8 mouse cellular contexts compared by ENCODE assay signal in the genomic region with DNA sequence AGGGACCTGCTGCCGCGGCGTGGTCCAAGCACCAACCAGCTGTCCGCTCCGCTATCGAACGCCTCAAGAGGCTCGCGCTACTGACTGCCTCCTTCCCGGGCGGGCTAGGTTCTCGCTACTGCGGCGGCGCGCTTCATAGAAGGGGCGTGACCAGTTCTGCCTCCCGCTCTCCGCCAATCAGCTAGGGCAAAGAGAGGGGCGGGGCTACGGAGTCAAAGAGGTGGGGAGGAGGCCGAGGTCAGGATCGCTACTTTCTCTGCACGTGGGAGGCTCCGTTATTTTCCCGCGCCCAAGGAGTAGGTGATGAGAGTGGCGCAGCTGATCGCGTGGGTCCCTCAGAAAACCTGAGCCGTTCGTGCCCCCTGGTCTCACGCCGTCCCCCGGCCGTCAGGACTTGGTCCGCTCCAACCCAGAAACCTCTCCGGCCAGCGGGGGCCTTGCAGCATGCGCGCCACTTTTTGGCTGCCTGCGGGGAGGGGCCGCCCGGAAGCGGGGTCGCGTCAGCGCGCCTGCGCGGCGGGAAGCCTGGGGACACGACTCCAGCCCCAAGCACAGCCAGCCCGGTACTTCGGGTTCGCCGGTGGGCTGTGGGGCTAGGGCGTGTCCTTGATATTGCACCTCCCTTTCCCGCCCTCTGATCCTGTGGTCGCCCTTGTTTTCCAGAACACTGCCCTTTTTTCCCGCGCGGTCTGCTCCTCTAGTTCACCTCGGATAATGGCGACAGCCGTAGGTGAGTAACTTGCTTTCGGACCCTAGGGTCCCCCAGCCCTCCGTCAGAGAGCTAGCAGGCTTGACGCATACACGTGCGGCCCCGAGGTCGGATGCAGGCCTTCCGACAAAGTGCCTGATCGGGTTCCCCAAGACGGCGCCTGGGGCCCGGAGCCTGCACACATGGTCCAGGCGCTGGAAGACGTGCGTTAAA. TPM values are rescaled to one million over a fixed set of nuclear protein-coding genes. Genes with fewer than 3 reads are reported as not detected.
DNase-seq lines count a peak whose midpoint lies in the region; ATAC-seq and TF ChIP-seq lines count a peak whose summit lies in the region.

A gene (plus strand): TSS at position 202 of the 922 bp plus-strand sequence.
A gene (minus strand): TSS at position 473 of the 922 bp plus-strand sequence.

- peak within 1 kb of the TSS; percentile 78 for H3K9ac ChIP-seq in lung, postnatal 0 days (replicated peaks; ENCODE audit: low read depth)

- peak within 1 kb of the TSS; percentile 76 for H3K4me2 ChIP-seq in lung, postnatal 0 days (replicated peaks; ENCODE audit: low read depth, low read length)

- TF ChIP-seq EP300 in lung, postnatal 0 days (IDR thresholded peaks at IDR 0.05) = peak; percentile 48; the same call in 1 of the 2 replicates

- H3K27ac ChIP-seq in hindbrain, embryonic 10.5 days = peak within 1 kb of the TSS; percentile 92
- H3K27ac ChIP-seq in lung, postnatal 0 days (ENCODE audit: low read length) = peak within 1 kb of the TSS; percentile 91

- H3K36me3 ChIP-seq in hindbrain, embryonic 10.5 days = peaks cover 59% of the 10 kb centered on the region
- no peaks in the 10 kb centered on the region for H3K36me3 ChIP-seq in lung, postnatal 0 days (ENCODE audit: insufficient read depth, low read length)

- TF ChIP-seq CTCF in lung, postnatal 0 days (IDR thresholded peaks at IDR 0.05) = peak; percentile 25

- no peaks in the 10 kb centered on the region for H3K9me3 ChIP-seq in hindbrain, embryonic 10.5 days
- H3K9me3 ChIP-seq in lung, postnatal 0 days (ENCODE audit: low read length) = no peaks in the 10 kb centered on the region

- under 1% methylated on average over 81 of the region's 81 CpGs for WGBS in hindbrain, embryonic 10.5 days
- WGBS in lung, postnatal 0 days = under 1% methylated on average over 65 of the region's 81 CpGs

- no peaks in the 10 kb centered on the region for H3K27me3 ChIP-seq in hindbrain, embryonic 10.5 days (ENCODE audit: insufficient read depth, poor library complexity, severe bottlenecking)
- H3K27me3 ChIP-seq in lung, postnatal 0 days (replicated peaks; ENCODE audit: insufficient read depth, low read length) = no peaks in the 10 kb centered on the region

- DNase-seq in MEL-GATA-1-ER (ENCODE audit: extremely low read depth, low read depth) = peak; percentile 92
- DNase-seq in cerebellum, adult 8-10 months = peak; percentile 97
- peak; percentile 98 for DNase-seq in forelimb bud, embryonic 11.5 days (ENCODE audit: low read depth, low spot score)
- DNase-seq in hindbrain, embryonic 10.5 days (ENCODE audit: low spot score) = peak; percentile 99
- peak; percentile 97 for DNase-seq in layer of hippocampus, adult 9-11 months
- DNase-seq in lung, postnatal 0 days (ENCODE audit: low spot score) = peak; percentile 100
- peak; percentile 95 for DNase-seq in ovary, postnatal 14 days (ENCODE audit: low spot score)
- DNase-seq in thymus, postnatal 14 days = peak; percentile 99

- peak; percentile 97 for ATAC-seq in lung, postnatal 0 days

- peak within 1 kb of the TSS; percentile 68 for H3K4me3 ChIP-seq in hindbrain, embryonic 10.5 days
- peak within 1 kb of the TSS; percentile 79 for H3K4me3 ChIP-seq in lung, postnatal 0 days (ENCODE audit: low read depth, low read length)

- peaks cover 50% of the 10 kb centered on the region for H3K4me1 ChIP-seq in hindbrain, embryonic 10.5 days (replicated peaks)
- H3K4me1 ChIP-seq in lung, postnatal 0 days (ENCODE audit: insufficient read depth, low read depth, low read length) = peaks cover 13% of the 10 kb centered on the region; the same call in 1 of the 2 replicates

RNA-seq across cellular contexts. Expression of the first gene that starts in this region (rescaled TPM):
- 337 and 446 TPM in 2 replicates for polyA plus RNA-seq in hindbrain, embryonic 10.5 days (2016; fragmentation: Nextera tagmentation; extraction: Ambion mirVana)
- polyA plus RNA-seq in lung, postnatal 0 days (2015; fragmentation: Nextera tagmentation; extraction: Ambion mirVana) = 166 and 167 TPM in 2 replicates

RNA-seq across cellular contexts. Expression of the second gene that starts in this region (rescaled TPM):
- 28.0 and 49.3 TPM in 2 replicates for polyA plus RNA-seq in hindbrain, embryonic 10.5 days (2016; fragmentation: Nextera tagmentation; extraction: Ambion mirVana)
- 12.5 and 14.0 TPM in 2 replicates for polyA plus RNA-seq in lung, postnatal 0 days (2015; fragmentation: Nextera tagmentation; extraction: Ambion mirVana)

Comparison
In these comparisons a context has a peak if more than half of its experiments do, and no peak if none do; other contexts are left out.
1. Peak in every context shown above with its lines: DNase-seq, ATAC-seq, H3K4me3 ChIP-seq and H3K27ac ChIP-seq.